Mouse (Mus musculus): ENCODE results near the gene Vmn2r104. TPM values are rescaled to one million over a fixed set of nuclear protein-coding genes. Genes with fewer than 3 reads are reported as not detected.

Vmn2r104 gene
- polyA plus RNA-seq (2021; fragmentation: Nextera tagmentation) = not detected in 2 replicates
- long read RNA-seq, experiment 1 = 0 reads
- long read RNA-seq, experiment 2 = 0 reads

GRCm38 (mm10) chr17:20048236-20048635 is at the start of gene Vmn2r104:
Gene Vmn2r104, minus strand, starts transcription at chr17:20048336.

Other genes with a start within 250 kb of the Vmn2r104 start
- gene Fpr-rs7, start 65.9 kb upstream of the Vmn2r104 start, polyA plus RNA-seq (2021; fragmentation: Nextera tagmentation) = not detected in 2 replicates
- gene Fpr-rs6, start 134.8 kb upstream of the Vmn2r104 start, polyA plus RNA-seq (2021; fragmentation: Nextera tagmentation) = not detected in 2 replicates
- not detected in 2 replicates for gene Vmn2r105, start 186.7 kb upstream of the Vmn2r104 start, polyA plus RNA-seq (2021; fragmentation: Nextera tagmentation)
- gene Vmn2r106, start 237.2 kb upstream of the Vmn2r104 start, polyA plus RNA-seq (2021; fragmentation: Nextera tagmentation) = not detected in 2 replicates

Measured in layer of hippocampus, adult 6 months (tissue).